Mouse (Mus musculus) E14TG2a.4 (cell line): ENCODE results near the gene Sap18b.

Experiments
- H3K27me3 ChIP-seq: 2 replicates; pipeline ENCODE4 v1.6.1; 2014; ENCODE audit warnings: low read length, control low read depth; ENCODE audit not compliant: insufficient read depth
- H3K36me3 ChIP-seq: 2 replicates; pipeline ENCODE4 v1.6.1; 2014; ENCODE audit warnings: low read length, control low read depth; ENCODE audit not compliant: insufficient read depth
- H3K4me1 ChIP-seq: replicated peaks from 2 replicates; pipeline ENCODE4 v1.6.1; 2014; ENCODE audit warnings: low read depth, low read length, control low read depth
- H3K4me3 ChIP-seq: replicated peaks from 2 replicates; pipeline ENCODE4 v1.5.1; 2014; ENCODE audit warnings: mild to moderate bottlenecking, low read length
- H3K9me3 ChIP-seq: 2 replicates; pipeline ENCODE4 v1.6.1; 2014; ENCODE audit warnings: low read length, control low read depth
- CTCF ChIP-seq: conservative IDR thresholded peaks from 2 replicates; pipeline ENCODE4 v1.5.1; 2014; ENCODE audit warnings: low read length
- NANOG ChIP-seq: IDR thresholded peaks from 2 replicates; pipeline ENCODE4 v1.6.1; 2014; ENCODE audit warnings: borderline replicate concordance, low read length, mixed read lengths
- POU5F1 ChIP-seq: IDR thresholded peaks from 2 replicates; pipeline ENCODE4 v1.6.1; 2014; ENCODE audit warnings: low read length, borderline replicate concordance

The Sap18b gene

DNA sequence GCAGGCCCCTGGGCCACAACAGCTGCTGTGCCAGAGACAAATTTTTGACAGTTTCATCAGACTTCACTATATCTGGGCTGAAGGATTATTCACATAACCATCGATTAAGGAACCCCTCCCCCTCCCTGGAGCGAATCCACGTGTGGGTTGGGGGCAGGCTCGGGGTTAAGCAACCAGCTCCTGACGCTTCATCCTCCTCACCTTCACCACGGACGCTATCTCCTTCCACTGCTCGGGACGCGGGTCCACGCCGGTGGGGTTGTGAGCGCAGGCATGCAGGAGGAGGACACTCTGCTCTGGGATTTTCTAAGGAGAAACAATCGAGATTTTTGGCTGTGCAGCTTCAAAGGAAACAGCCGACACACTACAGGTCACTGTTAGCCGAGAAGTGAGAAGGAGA lies 46.5 kb downstream of the Sap18b start:
- Histone ChIP-seq H3K4me3 (no peak overlapping the region), H3K9me3 (peaks cover 3% of the 10 kb centered on the region; the same call in 1 of the 2 replicates), H3K4me1 (0 out of 2 replicates have a peak, but pooled peaks cover 3% of the 10 kb centered on the region), H3K36me3 (peaks cover 100% of the 10 kb centered on the region), H3K27me3 (no peaks in the 10 kb centered on the region)
- TF ChIP-seq NANOG (no peak), CTCF (no peak), POU5F1 (no peak)

DNA sequence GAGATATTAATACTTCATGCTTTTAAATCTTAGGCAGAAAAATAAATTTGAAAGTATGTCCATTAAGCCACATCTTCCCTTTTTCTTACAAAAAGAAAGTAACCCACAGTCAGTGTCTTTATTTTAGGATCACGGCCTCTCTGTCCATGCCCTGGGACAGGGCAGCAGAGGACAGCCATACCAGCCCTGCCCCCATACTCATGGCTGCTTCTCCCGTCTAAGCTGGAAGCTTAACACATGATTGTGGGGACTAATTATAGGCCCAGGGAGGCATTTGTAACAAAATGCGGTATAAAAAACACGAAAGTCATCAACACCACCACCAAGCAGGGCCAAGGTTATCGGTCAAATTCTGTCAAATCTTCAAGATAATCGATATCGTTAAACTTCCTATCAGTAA lies 50.1 kb downstream of the Sap18b start:
- peaks cover 3% of the 10 kb centered on the region; the same call in 1 of the 2 replicates for H3K9me3 ChIP-seq
- peaks cover 30% of the 10 kb centered on the region for H3K4me1 ChIP-seq
- no peak overlapping the region for H3K4me3 ChIP-seq
- TF ChIP-seq CTCF, result no peak
- no peak for TF ChIP-seq POU5F1
- no peak for TF ChIP-seq NANOG
- H3K27me3 ChIP-seq, result no peaks in the 10 kb centered on the region
- peaks cover 85% of the 10 kb centered on the region for H3K36me3 ChIP-seq
